Mouse (Mus musculus) left cerebral cortex, postnatal 4 days (tissue): Measurements from ENCODE around the gene Lrrc3c. TPM values are rescaled to one million over a fixed set of nuclear protein-coding genes. Genes with fewer than 3 reads are reported as not detected.
A peak's percentile ranks its signal among the peaks of the same experiment; 100 is the strongest.
"Not testable (repeated sequence)": the region's sequence is repeated elsewhere in the genome, so short reads cannot be mapped to it uniquely, and the experiment has no call there.

Source experiments
- DNase-seq: peaks from one replicate; pipeline ENCODE4 v3.0.0-alpha.2; 2022
- intact Hi-C: fragments of 180-260 bp; cut with DNase I; formaldehyde crosslinking; loops from one replicate; pipeline ENCODE4 v1.15.1; 2025
- total RNA-seq, 2 experiments: library from RNA; stranded (reverse); gene quantifications; 2 replicates each; pipeline ENCODE4 v1.2.3; 2021

Lrrc3c gene
- total RNA-seq, 2 experiments from 2014 or later: not detected

GRCm38 (mm10) chr11:98584629-98585177 lies 13.4 kb upstream of the Lrrc3c start:
- DNase-seq: no peak
- intact Hi-C loops: no loop called here

- peak; percentile 24 for DNase-seq
- intact Hi-C loops: no loop called here
Measured at GRCm38 (mm10) chr11:98586087-98586891, 11.8 kb upstream of the Lrrc3c start.

- intact Hi-C loops: no loop called here
- DNase-seq: peak; percentile 99
Measured at GRCm38 (mm10) chr11:98586892-98587563, 11.1 kb upstream of the Lrrc3c start, which contains the start of gene Ormdl3. TSS of gene Ormdl3 (minus strand) at chr11:98587368.

GRCm38 (mm10) chr11:98587684-98588546 lies 10.2 kb upstream of the Lrrc3c start:
- DNase-seq: peak; percentile 65
- intact Hi-C loops: no loop called here

GRCm38 (mm10) chr11:98588833-98589281 lies 9.2 kb upstream of the Lrrc3c start:
- intact Hi-C loops: no loop called here
- DNase-seq: no peak

- intact Hi-C loops: no loop called here
- no peak for DNase-seq
Measured at GRCm38 (mm10) chr11:98589306-98589705, 8.8 kb upstream of the Lrrc3c start.

GRCm38 (mm10) chr11:98590548-98591445 lies 7.3 kb upstream of the Lrrc3c start:
- intact Hi-C loops: no loop called here

GRCm38 (mm10) chr11:98595021-98595420 lies 3.1 kb upstream of the Lrrc3c start:
- intact Hi-C loops: no loop called here
- DNase-seq: no peak

More at GRCm38 (mm10) chr11:98590548-98591445, 7.3 kb upstream of the Lrrc3c start:
- DNase-seq: peak; percentile 27

GRCm38 (mm10) chr11:98595473-98595872 lies 2.6 kb upstream of the Lrrc3c start:
- DNase-seq: no peak
- intact Hi-C loops: no loop called here

GRCm38 (mm10) chr11:98595955-98596354 lies 2.1 kb upstream of the Lrrc3c start:
- intact Hi-C loops: no loop called here
- DNase-seq: no peak

- DNase-seq: peak; percentile 49
- intact Hi-C loops: no loop called here
Measured at GRCm38 (mm10) chr11:98597363-98597762, 728 bp upstream of the Lrrc3c start.

GRCm38 (mm10) chr11:98598851-98599290 lies 780 bp downstream of the Lrrc3c start:
- peak; percentile 67 for DNase-seq
- intact Hi-C loops: no loop called here

GRCm38 (mm10) chr11:98599291-98599690 lies 1.2 kb downstream of the Lrrc3c start:
- peak; percentile 24 for DNase-seq
- intact Hi-C loops: no loop called here

- no peak for DNase-seq
- intact Hi-C loops: no loop called here
Measured at GRCm38 (mm10) chr11:98602090-98602690, 4.1 kb downstream of the Lrrc3c start.

- intact Hi-C loops: no loop called here
- no peak for DNase-seq
Measured at GRCm38 (mm10) chr11:98603953-98604352, 5.9 kb downstream of the Lrrc3c start.

- intact Hi-C loops: loop anchor here (5.0 kb wide), 1 partner anchor 72 kb away; no protein-coding TSS in a partner anchor
- DNase-seq: not testable (repeated sequence)
Measured at GRCm38 (mm10) chr11:98604911-98605310, 6.8 kb downstream of the Lrrc3c start.

GRCm38 (mm10) chr11:98606763-98607162 lies 8.7 kb downstream of the Lrrc3c start:
- intact Hi-C loops: loop anchor here (5.0 kb wide), 1 partner anchor 71 kb away; no protein-coding TSS in a partner anchor
- DNase-seq: no peak

- intact Hi-C loops: no loop called here
- no peak for DNase-seq
Measured at GRCm38 (mm10) chr11:98620791-98621190, 22.7 kb downstream of the Lrrc3c start.

GRCm38 (mm10) chr11:98623981-98624380 lies 25.9 kb downstream of the Lrrc3c start:
- DNase-seq, intact Hi-C loops: not testable (repeated sequence)
